Mouse (Mus musculus): ENCODE results near the gene Chac1.

DNA sequence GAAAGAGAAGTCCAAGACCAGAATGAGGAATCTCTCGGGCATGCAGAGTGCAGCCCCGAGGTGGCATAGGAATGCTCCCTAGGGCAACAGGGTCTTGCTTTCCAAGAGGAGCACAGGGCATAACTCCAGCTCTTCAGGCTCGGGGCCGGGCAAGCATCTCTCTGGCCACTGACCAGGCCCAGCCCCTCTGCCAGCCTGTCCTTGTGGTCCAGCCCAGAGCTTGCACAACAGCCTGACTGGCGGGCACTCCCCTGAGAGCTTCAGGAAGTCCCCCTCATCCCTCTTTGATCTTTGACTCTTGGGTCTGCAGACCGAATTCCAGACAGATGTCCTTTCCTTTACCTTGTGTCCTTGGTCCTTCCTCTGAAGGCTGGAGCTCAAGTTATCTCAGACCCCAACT lies 48.2 kb upstream of the Chac1 start:
- TF ChIP-seq EP300 (IDR thresholded peaks at IDR 0.05; ENCODE audit: low read depth), result no peak
- no peak for TF ChIP-seq CTCF (IDR thresholded peaks at IDR 0.05; ENCODE audit: low read depth)
